Mouse (Mus musculus) CH12.LX (cell line): ENCODE measurements at regions not wholly inside any gene's neighbourhood (a gene's known extent, or its start where the extent isn't known, plus 50 kb on each side); places are given as distances from the start of the nearest gene placed in this dataset.

Experiments used
- DNase-seq: peaks from one replicate; pipeline ENCODE4 v3.0.0-alpha.2; 2013; ENCODE audit errors: extremely low read depth
- H3K27ac ChIP-seq: 2 replicates; pipeline ENCODE4 v1.5.1; 2012; ENCODE audit warnings: low read depth, mild to moderate bottlenecking, control low read depth, moderate library complexity; ENCODE audit not compliant: insufficient read depth
- H3K27me3 ChIP-seq: replicated peaks from 2 replicates; pipeline ENCODE3; 2012; ENCODE audit warnings: inconsistent platforms
- H3K36me3 ChIP-seq, 2 experiments: replicated peaks in 1 of 2; 2 replicates each; pipeline versions ENCODE3 to v1.6.1; 2012; ENCODE audit warnings: inconsistent platforms in 1 of 2, low read length in 1 of 2, mild to moderate bottlenecking in 1 of 2, mixed read lengths in 1 of 2, moderate library complexity in 1 of 2; ENCODE audit not compliant: control insufficient read depth in 1 of 2, insufficient read depth in 1 of 2
- H3K4me1 ChIP-seq, 2 experiments: 2 replicates each; pipeline ENCODE4 v1.6.1; 2012; ENCODE audit warnings: inconsistent platforms in 1 of 2, moderate library complexity in 1 of 2; ENCODE audit not compliant: insufficient read depth in 2 of 2, control insufficient read depth in 1 of 2
- H3K4me2 ChIP-seq: 2 replicates; pipeline ENCODE4 v1.6.1; 2012; ENCODE audit warnings: low read depth, mild to moderate bottlenecking, control low read depth; ENCODE audit not compliant: poor library complexity, insufficient read depth, severe bottlenecking
- H3K4me3 ChIP-seq, 3 experiments: fragments of 150-350 bp in 1 of 3; sonication (generic) in 1 of 3; replicated peaks in 1 of 3; 2 replicates each; pipeline versions ENCODE3 to v1.5.1; 2011 to 2012; ENCODE audit warnings: low read depth in 2 of 3, low read length in 2 of 3, mild to moderate bottlenecking in 2 of 3, moderate library complexity in 2 of 3, control low read depth in 1 of 3, improper control_type of control experiment in 1 of 3, inconsistent platforms in 1 of 3, mixed read lengths in 1 of 3; ENCODE audit not compliant: poor library complexity in 1 of 3
- H3K79me2 ChIP-seq: replicated peaks from 2 replicates; pipeline ENCODE4 v1.6.1; 2012; ENCODE audit warnings: mild to moderate bottlenecking, moderate library complexity; ENCODE audit not compliant: control insufficient read depth, poor library complexity, insufficient read depth, severe bottlenecking; ENCODE audit errors: extremely low read depth
- H3K9ac ChIP-seq: 2 replicates; pipeline ENCODE4 v1.6.1; 2012; ENCODE audit warnings: low read depth, mild to moderate bottlenecking, control low read depth, moderate library complexity; ENCODE audit not compliant: insufficient read depth
- H3K9me3 ChIP-seq: replicated peaks from 2 replicates; pipeline ENCODE3; 2012; ENCODE audit warnings: low read length, inconsistent platforms, mixed read lengths
- BHLHE40 ChIP-seq: IDR thresholded peaks from 2 replicates; pipeline ENCODE4 v1.6.1; 2011; ENCODE audit warnings: mild to moderate bottlenecking, low read depth, low read length, improper control_type of control experiment
- E2F4 ChIP-seq: IDR thresholded peaks from 2 replicates; pipeline ENCODE4 v1.6.1; 2011; ENCODE audit warnings: low read depth, low read length, improper control_type of control experiment; ENCODE audit not compliant: insufficient replicate concordance
- EP300 ChIP-seq: IDR thresholded peaks from 2 replicates; pipeline ENCODE4 v1.6.1; 2011; ENCODE audit warnings: low read length, improper control_type of control experiment
- HCFC1 ChIP-seq: IDR thresholded peaks from 2 replicates; pipeline ENCODE4 v1.6.1; 2012; ENCODE audit warnings: low read depth, mild to moderate bottlenecking, inconsistent platforms, low read length, improper control_type of control experiment
- IRF4 ChIP-seq: IDR thresholded peaks from 2 replicates; pipeline ENCODE4 v1.6.1; 2014; ENCODE audit warnings: low read depth, mild to moderate bottlenecking, inconsistent platforms, low read length, improper control_type of control experiment
- POLR2AphosphoS2 ChIP-seq: IDR thresholded peaks from 2 replicates; pipeline ENCODE4 v1.6.1; 2011; ENCODE audit warnings: low read depth, low read length, improper control_type of control experiment
- RAD21 ChIP-seq: IDR thresholded peaks from 2 replicates; pipeline ENCODE4 v1.6.1; 2011; ENCODE audit warnings: low read depth, mild to moderate bottlenecking, low read length, improper control_type of control experiment, moderate library complexity
- SMC3 ChIP-seq: IDR thresholded peaks from 2 replicates; pipeline ENCODE4 v1.6.1; 2011; ENCODE audit warnings: low read depth, low read length, improper control_type of control experiment
- TBP ChIP-seq: conservative IDR thresholded peaks from 2 replicates; pipeline ENCODE4 v1.6.1; 2011; ENCODE audit warnings: low read depth, low read length, improper control_type of control experiment
- TCF12 ChIP-seq: IDR thresholded peaks from 2 replicates; pipeline ENCODE4 v1.6.1; 2014; ENCODE audit warnings: low read depth, mild to moderate bottlenecking, inconsistent platforms, low read length, improper control_type of control experiment
- USF2 ChIP-seq: conservative IDR thresholded peaks from 2 replicates; pipeline ENCODE4 v1.6.1; 2011; ENCODE audit warnings: low read depth, low read length, improper control_type of control experiment
- ZKSCAN1 ChIP-seq: IDR thresholded peaks from 2 replicates; pipeline ENCODE4 v1.6.1; 2012; ENCODE audit warnings: low read depth, inconsistent platforms, low read length, improper control_type of control experiment, borderline replicate concordance
- ZNF384 ChIP-seq: IDR thresholded peaks from 2 replicates; pipeline ENCODE4 v1.6.1; 2012; ENCODE audit warnings: low read depth, low read length, improper control_type of control experiment, inconsistent platforms
- dilution Hi-C: fragments of 300-500 bp; cut with MboI; formaldehyde crosslinking; loops from 2 replicates; pipeline ENCODE4 v1.14.3; 2020; ENCODE audit warnings: low sequenced_read_pairs; ENCODE audit not compliant: extremely low pct_unique_long_range_greater_than_20kb, extremely low pct_ligation_motif_present
- in situ Hi-C: fragments of 300-500 bp; cut with MboI; formaldehyde crosslinking; loops from 3 replicates; pipeline ENCODE4 v1.14.3; 2019; ENCODE audit warnings: low sequenced_read_pairs, low pct_ligation_motif_present, low pct_unique_long_range_greater_than_20kb, mixed read lengths

GRCm38 (mm10) chr16:46665566-46665965 is 167.2 kb upstream of the Nectin3 start:
- peaks cover 43% of the 10 kb centered on the region for H3K9me3 ChIP-seq
- dilution Hi-C loops = no loop called here
- no peak overlapping the region for H3K9ac ChIP-seq
- no peaks in the 10 kb centered on the region for H3K79me2 ChIP-seq
- no peak overlapping the region for H3K27ac ChIP-seq
- TF ChIP-seq E2F4 = no peak
- no peak for TF ChIP-seq RAD21
- no peak for TF ChIP-seq SMC3
- no peak for TF ChIP-seq POLR2AphosphoS2
- TF ChIP-seq TCF12 = no peak
- no peak for TF ChIP-seq USF2
- no peak for TF ChIP-seq ZKSCAN1
- TF ChIP-seq IRF4 = no peak
- TF ChIP-seq TBP = no peak
- no peak for TF ChIP-seq EP300
- no peak for TF ChIP-seq HCFC1
- H3K4me3 ChIP-seq = no peak overlapping the region
- no peaks in the 10 kb centered on the region for H3K27me3 ChIP-seq
- H3K4me2 ChIP-seq = no peak overlapping the region
- H3K36me3 ChIP-seq = no peaks in the 10 kb centered on the region
- in situ Hi-C loops = no loop called here
- no peaks in the 10 kb centered on the region for H3K4me1 ChIP-seq
- no peak for DNase-seq

- Histone ChIP-seq H3K27me3 (no peaks in the 10 kb centered on the region), H3K4me3 (no peak overlapping the region), H3K4me2 (no peak overlapping the region), H3K9ac (no peak overlapping the region), H3K9me3 (peaks cover 32% of the 10 kb centered on the region), H3K79me2 (no peaks in the 10 kb centered on the region), H3K27ac (no peak overlapping the region), H3K4me1 (no peaks in the 10 kb centered on the region), H3K36me3 (no peaks in the 10 kb centered on the region)
- in situ Hi-C loops = no loop called here
- dilution Hi-C loops = no loop called here
- DNase-seq = no peak
- TF ChIP-seq ZNF384 = no peak
- no peak for TF ChIP-seq TCF12
These were observed 164.7 kb upstream of the Nectin3 start for GRCm38 (mm10) chr16:46663008-46663407.

- no peak overlapping the region for H3K4me2 ChIP-seq
- dilution Hi-C loops (no loop called here), in situ Hi-C loops (no loop called here)
- no peak overlapping the region for H3K4me3 ChIP-seq
- DNase-seq = peak; percentile 7
- TF ChIP-seq TCF12 = no peak
- TF ChIP-seq BHLHE40 = peak; percentile 60
- no peak overlapping the region for H3K9ac ChIP-seq
- H3K9me3 ChIP-seq = peaks cover 28% of the 10 kb centered on the region
- no peaks in the 10 kb centered on the region for H3K79me2 ChIP-seq
- no peak overlapping the region for H3K27ac ChIP-seq
- no peaks in the 10 kb centered on the region for H3K27me3 ChIP-seq
- no peaks in the 10 kb centered on the region for H3K36me3 ChIP-seq
- H3K4me1 ChIP-seq = no peaks in the 10 kb centered on the region
These were observed 156.7 kb upstream of the Nectin3 start for GRCm38 (mm10) chr16:46655041-46655440.
